Mouse (Mus musculus) forebrain, postnatal 0 days (tissue): ENCODE measurements at regions not wholly inside any gene's neighbourhood (a gene's known extent, or its start where the extent isn't known, plus 50 kb on each side); places are given as distances from the start of the nearest gene placed in this dataset.

ENCODE experiments used
- ATAC-seq: fragments of 200-750 bp; cut with Nextera tagmentation; 2 replicates; pipeline ENCODE4 v1.8.0; 2017; ENCODE audit warnings: mild to moderate bottlenecking, moderate library complexity
- DNase-seq: peaks from one replicate; pipeline ENCODE4 v3.0.0-alpha.2; 2015
- H3K27ac ChIP-seq: fragments of 300-500 bp; sonication (generic); 2 replicates; pipeline ENCODE4 v1.5.1; 2014; ENCODE audit warnings: low read depth, mild to moderate bottlenecking, antibody characterized with exemption, low read length, moderate library complexity, mixed read lengths
- H3K27me3 ChIP-seq: fragments of 300-500 bp; sonication (generic); 2 replicates; pipeline ENCODE4 v1.6.1; 2014; ENCODE audit warnings: mild to moderate bottlenecking, low read length, mixed read lengths; ENCODE audit not compliant: insufficient read depth
- H3K36me3 ChIP-seq: fragments of 300-500 bp; sonication (generic); 2 replicates; pipeline ENCODE4 v1.6.1; 2014; ENCODE audit warnings: mild to moderate bottlenecking, moderate library complexity; ENCODE audit not compliant: insufficient read depth
- H3K4me1 ChIP-seq: fragments of 300-500 bp; sonication (generic); 2 replicates; pipeline ENCODE4 v1.6.1; 2014; ENCODE audit warnings: antibody characterized with exemption; ENCODE audit not compliant: insufficient read depth
- H3K4me2 ChIP-seq: fragments of 300-500 bp; sonication (generic); 2 replicates; pipeline ENCODE4 v1.6.1; 2014; ENCODE audit warnings: low read depth, mild to moderate bottlenecking, moderate library complexity
- H3K4me3 ChIP-seq: fragments of 300-500 bp; sonication (generic); 2 replicates; pipeline ENCODE4 v1.5.1; 2014; ENCODE audit warnings: low read depth, low read length, mixed read lengths
- H3K9ac ChIP-seq: fragments of 300-500 bp; sonication (generic); 2 replicates; pipeline ENCODE4 v1.6.1; 2014; ENCODE audit warnings: mild to moderate bottlenecking
- H3K9me3 ChIP-seq: fragments of 300-500 bp; sonication (generic); 2 replicates; pipeline ENCODE4 v1.6.1; 2016; ENCODE audit warnings: low read length
- CTCF ChIP-seq: sonication (generic); IDR thresholded peaks from 2 replicates; pipeline ENCODE4 v1.5.1; 2016; ENCODE audit warnings: antibody characterized with exemption, control low read depth, low read depth
- WGBS: fragments of 180-500 bp; shearing (Covaris S2); extraction: QIAGEN DNeasy Blood & Tissue Kit; methylation state at CpG from one replicate; pipeline ENCODE4 v1.1.7; 2014; 5-methylcytosine and 5-hydroxymethylcytosine counted together

- H3K9me3 ChIP-seq, result no peaks in the 10 kb centered on the region
- H3K9ac ChIP-seq, result no peak overlapping the region
- H3K4me1 ChIP-seq, result no peaks in the 10 kb centered on the region
- no peaks in the 10 kb centered on the region for H3K27me3 ChIP-seq
- H3K4me3 ChIP-seq, result no peak overlapping the region
- 42% methylated on average over 1 of the region's 1 CpGs for WGBS
- H3K4me2 ChIP-seq, result no peak overlapping the region
- H3K27ac ChIP-seq, result no peak overlapping the region
- TF ChIP-seq CTCF, result no peak
- no peak for ATAC-seq
- H3K36me3 ChIP-seq, result no peaks in the 10 kb centered on the region
- DNase-seq, result peak; percentile 2
Observed at GRCm38 (mm10) chr2:55892821-55893535, 457.2 kb downstream of the Kcnj3 start.

GRCm38 (mm10) chr2:55920294-55920693, 484.5 kb downstream of the Kcnj3 start:
- ATAC-seq, result peak; percentile 84
- peak; percentile 51 for DNase-seq
- 84% methylated on average over 1 of the region's 1 CpGs for WGBS
- peak; percentile 74 for TF ChIP-seq CTCF
- Histone ChIP-seq H3K4me1 (no peaks in the 10 kb centered on the region), H3K27ac (no peak overlapping the region), H3K9me3 (no peaks in the 10 kb centered on the region), H3K4me2 (no peak overlapping the region), H3K9ac (no peak overlapping the region), H3K27me3 (no peaks in the 10 kb centered on the region), H3K4me3 (no peak overlapping the region), H3K36me3 (no peaks in the 10 kb centered on the region)
